Mouse (Mus musculus): Measurements from ENCODE around the gene Prkar2b. TPM values are rescaled to one million over a fixed set of nuclear protein-coding genes. Genes with fewer than 3 reads are reported as not detected.
A peak's percentile ranks its signal among the peaks of the same experiment; 100 is the strongest.

The Prkar2b gene
- polyA plus RNA-seq, 1 experiment from 2014 or later, result 38.1 TPM

DNA sequence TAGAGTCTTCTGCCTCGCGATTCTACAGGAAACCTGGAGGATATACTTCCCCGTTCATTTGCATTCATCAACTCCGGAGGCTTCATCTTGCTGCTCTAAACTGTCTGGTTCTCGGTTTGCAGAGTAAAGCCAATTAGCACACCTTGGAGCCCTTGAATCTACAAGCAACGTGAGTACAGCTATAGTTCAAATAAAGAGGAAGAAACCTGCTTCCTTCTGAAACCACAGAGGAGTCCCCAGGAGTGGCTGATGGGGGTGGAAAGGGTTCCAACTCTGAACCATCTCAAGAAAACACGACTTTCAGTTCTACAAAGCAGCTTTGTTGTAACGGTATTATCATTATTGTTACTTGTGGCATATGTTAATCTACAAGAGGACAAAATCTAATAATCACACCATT lies 26.2 kb upstream of the Prkar2b start:
- Histone ChIP-seq H3K4me2 (no peak overlapping the region), H3K27me3 (no peaks in the 10 kb centered on the region), H3K4me1 (no peaks in the 10 kb centered on the region), H3K9ac (no peak overlapping the region), H3K27ac (no peak overlapping the region), H3K36me3 (no peaks in the 10 kb centered on the region), H3K4me3 (no peak overlapping the region), H3K9me3 (0 out of 2 replicates have a peak, but pooled peaks cover 9% of the 10 kb centered on the region)
- 76% methylated on average over 8 of the region's 8 CpGs for WGBS
- ATAC-seq (ENCODE audit: insufficient number of reproducible peaks, insufficient read depth, low FRiP score, low TSS enrichment, low read depth), result no peak

DNA sequence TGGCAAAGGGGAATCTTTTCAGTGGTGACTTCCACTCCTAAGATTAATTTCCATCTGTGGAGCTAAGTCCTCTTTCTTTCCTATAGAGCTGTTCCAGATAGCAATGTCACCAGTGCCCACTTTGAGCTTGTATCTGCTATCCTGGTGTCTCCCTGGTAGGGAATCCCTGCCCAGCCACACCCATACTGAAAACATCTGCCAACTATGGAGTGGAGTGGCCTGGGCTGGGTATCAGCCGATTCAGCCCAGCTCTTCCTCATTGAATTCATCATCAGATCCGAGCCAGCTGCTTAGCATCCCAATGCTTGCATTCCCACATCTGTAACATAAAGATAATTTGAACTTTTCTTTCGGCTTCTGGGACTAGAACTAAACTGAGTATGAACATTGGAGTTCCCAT lies 25.8 kb upstream of the Prkar2b start:
- ATAC-seq (ENCODE audit: insufficient number of reproducible peaks, insufficient read depth, low FRiP score, low TSS enrichment, low read depth), result no peak
- H3K36me3 ChIP-seq, result no peaks in the 10 kb centered on the region

DNA sequence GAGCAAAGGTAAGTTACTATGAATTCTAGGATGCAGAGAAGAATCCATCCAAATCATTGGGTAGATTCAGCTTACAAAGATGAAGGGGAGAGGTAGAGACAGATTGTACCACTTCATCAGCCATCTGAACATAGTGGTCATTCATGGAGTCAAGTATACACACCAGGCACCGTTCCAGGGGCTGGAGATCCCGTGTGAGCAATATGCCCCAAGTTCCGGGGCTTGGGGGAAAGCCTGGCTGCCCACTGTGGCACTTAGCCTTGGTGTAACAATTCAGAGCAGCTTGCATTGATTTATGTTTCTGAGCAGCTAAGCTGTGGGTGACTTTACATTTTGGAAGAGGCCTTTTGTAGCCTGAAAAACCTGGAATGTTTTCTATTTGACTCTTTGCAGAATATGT lies 24.8 kb upstream of the Prkar2b start:
- Histone ChIP-seq H3K4me1 (no peaks in the 10 kb centered on the region), H3K4me3 (no peak overlapping the region), H3K4me2 (no peak overlapping the region), H3K9me3 (0 out of 2 replicates have a peak, but pooled peaks cover under 1% of the 10 kb centered on the region), H3K9ac (no peak overlapping the region), H3K36me3 (no peaks in the 10 kb centered on the region), H3K27me3 (no peaks in the 10 kb centered on the region), H3K27ac (peak overlapping the region; percentile 11; the same call in 1 of the 2 replicates)
- 63% methylated on average over 3 of the region's 3 CpGs for WGBS
- no peak for ATAC-seq (ENCODE audit: insufficient number of reproducible peaks, insufficient read depth, low FRiP score, low TSS enrichment, low read depth)

More for the DNA sequence above, 25.8 kb upstream of the Prkar2b start:
- Histone ChIP-seq H3K4me1 (no peaks in the 10 kb centered on the region), H3K4me3 (no peak overlapping the region), H3K4me2 (no peak overlapping the region), H3K27ac (no peak overlapping the region), H3K9me3 (0 out of 2 replicates have a peak, but pooled peaks cover 9% of the 10 kb centered on the region), H3K27me3 (no peaks in the 10 kb centered on the region), H3K9ac (no peak overlapping the region)
- WGBS, result 81% methylated on average over 3 of the region's 3 CpGs

DNA sequence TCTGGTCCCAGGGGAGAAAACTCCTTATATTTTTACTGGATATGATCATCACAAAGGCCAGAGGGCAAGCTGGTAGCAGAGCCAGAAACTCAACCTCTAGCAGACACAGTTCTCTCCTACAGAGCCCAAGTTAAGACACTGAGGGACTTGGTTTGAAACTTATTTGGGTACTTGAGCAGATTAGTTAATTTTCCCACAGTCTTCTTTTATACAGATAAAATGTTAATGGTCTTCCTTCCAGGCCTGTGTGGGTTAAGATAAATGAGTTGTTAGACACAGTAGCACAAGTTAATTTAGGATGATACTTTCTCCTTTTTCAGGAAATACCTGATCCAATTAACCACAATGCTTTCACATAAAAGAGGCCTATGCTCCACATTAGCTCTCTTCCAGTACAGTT lies 24.1 kb upstream of the Prkar2b start:
- Histone ChIP-seq H3K4me2 (no peak overlapping the region), H3K27ac (no peak overlapping the region), H3K36me3 (no peaks in the 10 kb centered on the region), H3K27me3 (no peaks in the 10 kb centered on the region), H3K4me1 (no peaks in the 10 kb centered on the region), H3K4me3 (no peak overlapping the region), H3K9ac (no peak overlapping the region), H3K9me3 (no peaks in the 10 kb centered on the region)
- ATAC-seq (ENCODE audit: insufficient number of reproducible peaks, insufficient read depth, low FRiP score, low TSS enrichment, low read depth), result no peak

DNA sequence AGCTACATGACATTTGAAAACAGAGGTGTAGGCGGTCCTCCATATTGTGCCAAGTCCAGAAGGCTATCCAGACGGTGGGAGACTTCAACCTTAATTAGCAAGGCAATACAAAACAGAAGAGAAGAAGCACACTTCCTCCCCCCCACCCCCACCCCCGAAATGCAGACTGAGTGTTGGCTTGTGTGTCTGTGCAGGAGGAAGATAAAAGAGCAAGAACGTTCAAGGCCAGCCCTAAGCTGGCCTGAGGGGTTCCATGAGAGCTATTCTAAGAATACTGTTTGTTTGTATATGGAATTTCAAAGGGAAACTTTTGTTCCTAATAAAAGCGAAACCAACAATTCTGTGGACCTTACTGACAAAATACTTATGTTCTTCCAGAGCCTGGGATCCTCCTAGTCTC lies 23.5 kb upstream of the Prkar2b start:
- H3K9ac ChIP-seq, result no peak overlapping the region
- ATAC-seq (ENCODE audit: insufficient number of reproducible peaks, insufficient read depth, low FRiP score, low TSS enrichment, low read depth), result no peak
- WGBS, result 42% methylated on average over 5 of the region's 5 CpGs
- no peaks in the 10 kb centered on the region for H3K4me1 ChIP-seq
- no peak overlapping the region for H3K27ac ChIP-seq
- no peaks in the 10 kb centered on the region for H3K9me3 ChIP-seq
- no peaks in the 10 kb centered on the region for H3K27me3 ChIP-seq
- no peak overlapping the region for H3K4me2 ChIP-seq
- no peak overlapping the region for H3K4me3 ChIP-seq
- no peaks in the 10 kb centered on the region for H3K36me3 ChIP-seq

DNA sequence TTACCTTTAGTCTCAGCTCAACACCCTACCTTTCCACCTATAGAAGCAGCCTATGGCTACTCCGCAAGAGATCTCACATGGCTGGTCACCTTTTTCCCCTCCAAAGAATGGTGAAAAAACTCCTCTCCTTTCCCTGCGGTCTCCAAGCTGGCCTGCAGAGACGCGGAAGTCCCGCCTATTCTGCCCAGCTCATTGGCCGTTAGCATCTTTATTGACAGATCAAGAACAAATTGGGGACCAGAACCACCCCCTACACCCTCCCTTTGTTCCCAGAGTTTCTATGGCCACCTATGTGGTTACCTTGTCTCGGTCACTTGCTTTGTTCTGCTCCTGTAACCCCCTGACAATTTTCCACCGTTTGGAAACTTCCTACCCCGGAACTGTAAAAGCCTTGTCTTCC lies 19.6 kb upstream of the Prkar2b start:
- Histone ChIP-seq H3K9me3 (no peaks in the 10 kb centered on the region), H3K4me3 (no peak overlapping the region), H3K4me1 (no peaks in the 10 kb centered on the region), H3K4me2 (no peak overlapping the region), H3K27me3 (no peaks in the 10 kb centered on the region), H3K27ac (no peak overlapping the region), H3K36me3 (no peaks in the 10 kb centered on the region), H3K9ac (no peak overlapping the region)
- 77% methylated on average over 9 of the region's 9 CpGs for WGBS
- no peak for ATAC-seq (ENCODE audit: insufficient number of reproducible peaks, insufficient read depth, low FRiP score, low TSS enrichment, low read depth)

DNA sequence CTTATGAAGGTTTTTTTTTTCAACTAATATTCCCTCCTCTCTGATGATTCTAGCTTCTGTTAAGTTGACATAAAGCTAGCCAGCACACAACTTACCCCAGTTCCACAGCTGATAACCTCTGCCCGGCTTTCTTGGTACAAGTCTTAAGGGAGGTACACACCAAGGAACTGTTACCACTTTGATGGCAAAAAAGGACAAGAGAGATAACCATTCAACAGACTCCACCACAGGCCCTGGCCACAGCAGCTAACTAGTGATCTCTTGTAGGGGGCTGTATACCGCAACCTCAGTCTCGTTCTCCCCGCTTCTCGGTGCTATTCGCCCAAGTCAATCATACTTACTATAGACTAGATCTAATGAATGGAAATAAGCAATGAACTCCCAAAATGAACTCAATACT lies 16.3 kb upstream of the Prkar2b start:
- Histone ChIP-seq H3K27ac (no peak overlapping the region), H3K4me1 (no peaks in the 10 kb centered on the region), H3K4me2 (no peak overlapping the region), H3K27me3 (no peaks in the 10 kb centered on the region), H3K36me3 (no peaks in the 10 kb centered on the region), H3K9ac (no peak overlapping the region), H3K9me3 (no peaks in the 10 kb centered on the region), H3K4me3 (no peak overlapping the region)
- ATAC-seq (ENCODE audit: insufficient number of reproducible peaks, insufficient read depth, low FRiP score, low TSS enrichment, low read depth), result no peak
- 97% methylated on average over 6 of the region's 6 CpGs for WGBS

DNA sequence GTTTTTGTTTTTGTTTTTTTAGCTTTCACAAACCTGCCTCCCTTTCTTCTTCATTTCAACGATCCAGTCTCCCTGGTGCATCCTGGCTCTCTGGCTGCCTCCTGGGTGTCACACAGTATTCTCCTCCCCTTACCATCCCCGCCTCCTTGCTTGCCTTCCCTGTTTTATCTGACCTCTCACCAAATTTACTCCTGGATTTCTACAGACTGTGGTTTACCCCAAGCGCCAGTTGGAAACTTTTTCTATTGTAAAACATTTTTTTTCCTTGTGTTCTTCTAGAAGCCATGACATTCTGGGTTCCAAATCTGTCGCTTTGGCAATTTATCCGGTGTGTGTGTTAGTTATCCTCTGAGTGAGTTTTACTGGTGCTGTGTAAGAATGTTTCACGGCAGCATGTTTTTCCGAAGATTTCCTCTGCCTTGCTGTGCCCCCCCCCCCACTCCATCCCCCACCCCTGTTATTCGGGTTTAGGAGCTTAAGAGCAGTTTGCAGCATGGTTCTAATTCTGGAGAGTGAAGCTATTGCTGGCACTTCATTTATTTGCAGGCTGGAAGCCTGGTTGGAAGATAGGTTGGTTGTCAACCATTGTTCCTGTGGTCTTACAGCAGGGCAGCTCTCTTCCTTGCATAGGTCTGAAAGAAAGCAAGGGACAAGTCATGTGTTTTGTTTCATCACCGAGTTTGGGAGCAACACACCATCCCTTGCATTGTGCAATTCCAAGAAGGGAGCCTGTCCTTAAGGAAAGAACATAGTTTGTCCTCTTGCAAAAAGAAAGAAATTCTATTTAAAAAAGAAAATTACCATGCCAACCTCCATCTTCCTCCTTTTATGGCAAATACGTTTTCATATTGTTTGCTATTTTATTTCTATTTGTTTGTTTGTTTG lies 15.0 kb upstream of the Prkar2b start:
- H3K4me2 ChIP-seq, result no peak overlapping the region
- H3K4me3 ChIP-seq, result no peak overlapping the region
- H3K9ac ChIP-seq, result no peak overlapping the region
- H3K4me1 ChIP-seq, result no peaks in the 10 kb centered on the region
- H3K36me3 ChIP-seq, result no peaks in the 10 kb centered on the region
- H3K27me3 ChIP-seq, result no peaks in the 10 kb centered on the region
- 71% methylated on average over 10 of the region's 10 CpGs for WGBS
- no peak overlapping the region for H3K27ac ChIP-seq
- no peaks in the 10 kb centered on the region for H3K9me3 ChIP-seq
- no peak for ATAC-seq (ENCODE audit: insufficient number of reproducible peaks, insufficient read depth, low FRiP score, low TSS enrichment, low read depth)

DNA sequence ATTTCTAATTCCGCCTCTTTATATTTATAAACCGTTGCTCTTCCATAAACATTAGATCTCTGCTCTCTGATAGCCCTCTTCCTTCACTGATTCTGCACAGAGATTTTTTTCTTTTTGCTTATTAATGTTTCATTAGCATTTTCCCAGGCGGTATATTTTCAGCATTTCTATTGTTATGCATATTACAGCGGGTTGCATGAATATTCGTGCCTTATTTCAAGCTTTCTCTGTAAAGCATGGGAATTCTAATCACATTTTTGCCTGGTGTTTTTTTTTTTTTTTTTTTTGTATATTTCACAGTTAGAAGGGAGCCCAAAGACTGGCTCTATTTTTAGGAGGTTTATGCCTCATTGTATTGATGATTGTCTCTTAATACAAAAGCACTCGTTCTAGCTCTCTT lies 13.2 kb upstream of the Prkar2b start:
- no peak overlapping the region for H3K27ac ChIP-seq
- WGBS, result 82% methylated on average over 6 of the region's 6 CpGs
- ATAC-seq (ENCODE audit: insufficient number of reproducible peaks, insufficient read depth, low FRiP score, low TSS enrichment, low read depth), result no peak
- no peak overlapping the region for H3K4me3 ChIP-seq
- H3K36me3 ChIP-seq, result no peaks in the 10 kb centered on the region
- no peak overlapping the region for H3K9ac ChIP-seq
- no peaks in the 10 kb centered on the region for H3K9me3 ChIP-seq
- H3K4me2 ChIP-seq, result no peak overlapping the region
- H3K4me1 ChIP-seq, result no peaks in the 10 kb centered on the region
- H3K27me3 ChIP-seq, result no peaks in the 10 kb centered on the region

DNA sequence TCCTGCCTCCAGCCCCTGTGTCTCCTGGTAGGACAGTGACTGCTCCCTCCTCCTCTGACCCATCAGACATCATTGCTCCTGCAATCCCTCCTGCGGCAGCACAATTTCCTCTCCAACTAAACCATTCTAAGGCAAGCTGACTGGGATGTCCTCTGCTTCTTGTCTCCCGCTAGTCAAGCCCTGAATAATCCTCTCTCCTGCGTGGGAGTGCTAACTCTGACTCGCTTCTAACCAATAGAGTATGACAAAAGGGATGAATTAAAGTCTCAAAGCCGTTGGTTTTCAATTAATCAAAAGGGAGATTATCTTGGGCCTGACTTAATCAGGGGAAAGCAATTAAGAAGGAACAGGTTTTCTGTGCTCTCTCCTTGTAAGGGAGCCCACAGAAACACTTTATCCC lies 4.9 kb upstream of the Prkar2b start:
- Histone ChIP-seq H3K27ac (no peak overlapping the region), H3K9me3 (no peaks in the 10 kb centered on the region), H3K27me3 (no peaks in the 10 kb centered on the region), H3K9ac (no peak overlapping the region), H3K4me2 (no peak overlapping the region), H3K36me3 (no peaks in the 10 kb centered on the region), H3K4me3 (no peak overlapping the region), H3K4me1 (peaks cover 3% of the 10 kb centered on the region; the same call in 1 of the 2 replicates)
- ATAC-seq (ENCODE audit: insufficient number of reproducible peaks, insufficient read depth, low FRiP score, low TSS enrichment, low read depth), result no peak
- 38% methylated on average over 5 of the region's 5 CpGs for WGBS

DNA sequence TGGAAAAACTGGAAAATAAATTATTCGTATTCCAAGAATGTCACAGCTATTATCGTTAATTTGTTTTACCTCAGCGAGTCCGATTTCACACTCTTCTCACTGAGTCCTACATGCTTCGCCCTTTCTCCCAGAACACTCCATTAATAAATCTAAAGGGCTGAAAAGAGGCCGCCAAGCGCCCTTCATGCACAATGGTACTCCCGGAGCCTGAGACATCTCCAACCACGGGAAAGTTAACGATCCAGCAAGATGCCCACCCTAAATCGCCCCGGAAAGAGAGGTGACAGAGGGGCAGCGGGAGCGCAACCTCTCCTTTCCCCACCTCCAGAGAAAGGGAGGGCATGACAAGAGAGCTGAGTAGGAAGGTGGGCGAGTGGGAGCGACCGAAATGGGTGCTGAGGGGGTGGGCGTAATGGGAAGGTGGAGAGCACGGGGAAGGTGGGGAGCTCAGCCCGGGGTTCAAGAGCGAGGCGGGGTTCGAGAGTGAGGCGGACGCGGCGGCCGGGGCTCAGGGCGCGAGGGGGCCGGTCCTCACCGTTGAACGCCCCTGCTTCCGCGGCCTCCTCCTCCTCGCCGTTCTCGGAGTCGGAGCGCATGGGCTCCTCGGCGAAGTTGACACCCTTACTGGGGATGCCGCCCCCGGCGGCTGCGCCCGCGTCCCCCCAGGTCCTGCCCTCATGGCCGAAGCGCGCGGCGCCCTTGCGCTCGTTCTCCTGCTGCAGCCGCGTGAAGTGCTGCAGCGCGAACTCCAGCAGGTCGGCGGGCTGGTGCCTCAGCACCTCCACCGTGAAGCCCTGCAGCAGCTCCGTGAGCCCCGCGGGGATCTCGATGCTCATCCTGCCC lies 628 bp downstream of the Prkar2b start:
- WGBS, result under 1% methylated on average over 63 of the region's 66 CpGs
- Histone ChIP-seq H3K4me1 (peaks cover 29% of the 10 kb centered on the region), H3K36me3 (no peaks in the 10 kb centered on the region), H3K4me2 (peak overlapping the region; percentile 87), H3K4me3 (peak overlapping the region; percentile 69), H3K9ac (peak overlapping the region; percentile 86), H3K9me3 (no peaks in the 10 kb centered on the region), H3K27me3 (no peaks in the 10 kb centered on the region), H3K27ac (peak overlapping the region; percentile 96)
- ATAC-seq (ENCODE audit: insufficient number of reproducible peaks, insufficient read depth, low FRiP score, low TSS enrichment, low read depth), result peak; percentile 77

DNA sequence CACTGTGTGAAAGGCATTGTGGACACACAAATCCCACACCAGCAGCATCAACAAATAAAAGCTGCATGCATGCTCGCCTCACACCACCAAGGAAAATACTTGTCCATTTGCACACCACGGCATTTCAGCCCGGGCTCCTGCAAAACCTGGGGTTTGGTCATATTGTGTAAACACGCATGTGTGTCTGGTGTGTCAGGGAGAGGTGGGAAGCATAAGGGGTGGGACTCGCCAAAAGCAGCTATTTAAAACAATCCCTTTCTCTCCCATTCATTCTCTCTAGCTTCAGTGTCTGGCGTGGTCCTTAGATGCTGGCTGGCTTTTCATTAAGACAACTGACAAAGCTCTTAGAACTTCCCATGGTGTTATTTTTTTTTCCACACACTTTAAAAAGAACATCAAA lies 1.4 kb downstream of the Prkar2b start:
- no peak for ATAC-seq (ENCODE audit: insufficient number of reproducible peaks, insufficient read depth, low FRiP score, low TSS enrichment, low read depth)
- Histone ChIP-seq H3K36me3 (no peaks in the 10 kb centered on the region), H3K9ac (no peak overlapping the region), H3K4me3 (peak overlapping the region; percentile 69), H3K27me3 (no peaks in the 10 kb centered on the region), H3K4me2 (peak overlapping the region; percentile 87), H3K9me3 (no peaks in the 10 kb centered on the region), H3K4me1 (peaks cover 35% of the 10 kb centered on the region), H3K27ac (no peak overlapping the region)
- WGBS, result 14% methylated on average over 6 of the region's 6 CpGs
